Mouse (Mus musculus) right cerebral cortex, adult 2 months (tissue): Measurements from ENCODE around the gene Cyp4v3.
"Not testable (repeated sequence)": the region's sequence is repeated elsewhere in the genome, so short reads cannot be mapped to it uniquely, and the experiment has no call there.

Experiments
- DNase-seq, 2 experiments: peaks; one replicate each; pipeline ENCODE4 v3.0.0; 2021 to 2022; ENCODE audit warnings: low spot score in 2 of 2

Cyp4v3 gene

GRCm38 (mm10) chr8:45332685-45333409, at the start of gene Cyp4v3:
Gene Cyp4v3, minus strand, starts transcription at chr8:45333216.
- DNase-seq: peak; percentile 42 to 64

DNA sequence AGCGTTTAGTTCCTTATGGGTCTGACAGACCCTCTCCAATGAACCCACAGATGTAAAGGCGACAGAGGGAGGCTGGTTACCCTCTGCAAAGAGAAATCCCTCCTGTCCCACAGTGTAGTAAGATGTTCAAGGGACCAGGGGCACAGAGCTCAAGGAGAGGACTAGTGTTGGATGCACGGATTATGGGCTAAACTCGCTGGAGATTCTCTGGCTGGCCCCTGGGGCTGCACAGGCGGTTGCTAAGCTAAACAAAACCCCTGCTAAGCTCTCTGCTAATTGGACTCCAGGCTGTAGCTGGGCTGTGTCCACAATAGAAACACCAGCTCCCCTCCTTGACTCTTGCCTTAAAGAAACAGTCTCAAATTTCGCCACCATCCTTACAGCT, 48.9 kb upstream of the Cyp4v3 start, which contains the start of gene Fam149a:
Gene Fam149a (minus strand): TSS at position 329 of the 385 bp plus-strand sequence.
- peak in 1 of 2 experiments; percentile 16 for DNase-seq

GRCm38 (mm10) chr8:45381075-45381962, 48.3 kb upstream of the Cyp4v3 start:
- no peak for DNase-seq

- DNase-seq: no peak
These were observed 47.6 kb upstream of the Cyp4v3 start for GRCm38 (mm10) chr8:45380598-45380997.

DNA sequence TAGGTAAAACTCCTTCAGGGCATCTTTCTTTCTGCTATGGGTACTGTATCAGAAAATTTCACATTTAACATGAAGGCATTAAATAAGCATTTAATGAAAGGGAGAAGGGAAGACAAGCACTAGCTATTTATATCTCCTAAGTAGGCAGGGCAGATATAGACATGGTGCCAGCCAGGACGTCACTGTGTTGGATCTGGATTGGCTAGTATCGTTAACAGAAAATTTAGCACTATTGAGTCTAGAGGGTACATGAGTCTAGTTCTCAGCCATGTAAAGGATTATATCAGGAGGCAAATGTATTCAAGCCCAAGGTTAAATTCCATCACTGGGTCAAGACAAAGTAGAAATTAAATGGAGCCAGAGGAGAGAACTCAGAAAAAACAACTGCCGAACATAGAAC, 41.1 kb upstream of the Cyp4v3 start:
- DNase-seq: no peak

DNA sequence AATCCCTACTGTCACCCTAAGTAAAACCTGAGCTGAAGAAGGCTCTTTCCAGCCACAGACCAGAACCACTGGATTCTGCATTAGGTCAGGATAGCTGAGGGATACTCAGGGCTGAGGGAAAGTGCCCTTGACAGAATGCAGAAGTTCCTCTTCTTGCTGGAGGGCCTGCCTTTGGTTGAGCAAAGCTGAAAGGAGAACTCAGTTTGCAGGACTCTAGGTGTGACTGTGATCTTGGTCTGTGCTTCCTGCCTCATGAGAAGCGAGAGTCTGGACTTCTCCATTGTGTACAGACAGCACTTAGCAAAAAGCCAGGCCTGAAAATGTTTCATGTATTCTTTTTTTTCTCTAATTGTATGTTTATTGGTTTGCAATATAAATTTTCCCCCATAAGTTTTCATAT, 34.1 kb upstream of the Cyp4v3 start:
- DNase-seq: no peak

GRCm38 (mm10) chr8:45363220-45363619, 30.2 kb upstream of the Cyp4v3 start:
- no peak for DNase-seq

GRCm38 (mm10) chr8:45362323-45362722, 29.3 kb upstream of the Cyp4v3 start:
- peak; percentile 31 to 58 for DNase-seq

GRCm38 (mm10) chr8:45359091-45359605, 26.1 kb upstream of the Cyp4v3 start:
- DNase-seq: peak in 1 of 2 experiments; percentile 18

DNA sequence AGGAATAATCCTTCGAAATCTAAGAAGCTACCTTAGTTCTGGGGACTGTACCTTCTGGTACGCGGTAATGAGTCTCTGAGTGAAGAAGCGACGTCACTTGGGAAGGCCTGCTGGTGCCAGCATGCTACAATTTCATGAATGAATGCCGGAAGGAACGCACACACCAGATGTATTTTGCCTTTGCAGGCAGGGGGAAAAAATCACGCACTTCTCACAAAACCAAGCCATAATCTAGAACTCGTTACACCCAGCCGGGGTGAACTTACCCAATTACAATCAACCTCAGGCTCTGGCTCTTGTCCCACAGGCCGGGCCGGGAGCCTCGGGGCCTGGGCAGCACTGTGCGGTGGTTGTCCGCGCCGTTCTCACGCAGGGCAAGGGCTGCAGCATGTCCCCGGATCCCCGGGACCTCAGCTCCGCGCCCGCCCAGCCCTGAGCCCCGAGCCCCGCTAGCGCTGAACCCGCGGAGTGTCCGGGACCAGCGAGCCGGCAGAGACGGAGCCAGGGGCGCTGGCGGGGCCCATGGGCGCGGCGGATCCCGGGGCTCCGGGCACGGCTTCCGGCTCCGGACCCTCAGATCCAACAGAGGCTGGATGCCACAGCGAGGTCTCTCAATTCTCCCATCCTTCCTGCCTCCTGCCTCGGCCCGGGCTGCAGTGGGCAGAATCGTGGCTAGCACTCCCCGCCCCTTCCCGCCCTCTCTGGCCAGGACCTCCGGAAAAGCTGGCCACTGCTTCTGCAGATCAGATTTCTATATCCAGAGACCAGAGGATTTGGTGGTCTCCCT, 25.3 kb upstream of the Cyp4v3 start:
- DNase-seq: peak; percentile 48 to 60

- no peak for DNase-seq
These were observed 22.8 kb upstream of the Cyp4v3 start for GRCm38 (mm10) chr8:45355809-45356208.

DNA sequence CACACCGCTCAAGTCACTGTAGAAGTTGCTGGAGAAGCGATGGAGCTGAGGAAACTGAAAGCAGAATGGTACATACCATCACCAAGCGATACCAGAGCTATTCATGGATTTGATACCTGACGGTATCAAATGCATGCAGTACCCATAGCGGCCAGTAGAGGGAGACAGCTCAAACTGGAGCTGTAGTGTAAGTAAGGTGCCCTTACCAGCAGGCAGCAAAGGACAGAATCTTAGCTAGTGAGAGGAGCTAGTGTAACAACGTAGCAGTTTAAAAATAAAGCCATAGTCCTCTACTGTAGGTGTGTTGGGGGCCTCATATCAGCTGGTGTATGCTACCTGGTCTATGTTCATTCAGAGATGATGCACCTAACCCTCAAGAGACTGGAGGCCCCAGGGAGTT, 12.0 kb upstream of the Cyp4v3 start:
- DNase-seq: peak; percentile 72 to 80

DNA sequence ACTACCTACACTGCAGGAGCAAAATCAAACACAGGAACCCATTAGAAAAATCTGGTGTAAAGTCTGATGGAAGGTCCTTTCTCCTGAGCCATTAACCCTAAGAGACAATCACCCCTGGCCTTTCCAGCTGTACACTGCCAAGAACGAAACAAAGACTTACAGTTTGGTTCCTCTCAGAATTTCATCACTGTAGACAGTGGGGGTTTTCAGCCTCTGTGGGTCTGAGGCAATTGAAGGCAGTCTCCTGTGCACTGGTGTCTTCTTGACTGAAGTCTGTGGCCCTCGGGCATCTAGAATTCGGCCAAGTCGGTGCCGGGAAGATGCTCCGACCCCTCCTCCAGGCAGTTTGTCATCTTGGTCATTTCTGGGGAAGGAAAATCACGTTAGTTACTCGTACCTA, 11.3 kb upstream of the Cyp4v3 start:
- DNase-seq: no peak

DNA sequence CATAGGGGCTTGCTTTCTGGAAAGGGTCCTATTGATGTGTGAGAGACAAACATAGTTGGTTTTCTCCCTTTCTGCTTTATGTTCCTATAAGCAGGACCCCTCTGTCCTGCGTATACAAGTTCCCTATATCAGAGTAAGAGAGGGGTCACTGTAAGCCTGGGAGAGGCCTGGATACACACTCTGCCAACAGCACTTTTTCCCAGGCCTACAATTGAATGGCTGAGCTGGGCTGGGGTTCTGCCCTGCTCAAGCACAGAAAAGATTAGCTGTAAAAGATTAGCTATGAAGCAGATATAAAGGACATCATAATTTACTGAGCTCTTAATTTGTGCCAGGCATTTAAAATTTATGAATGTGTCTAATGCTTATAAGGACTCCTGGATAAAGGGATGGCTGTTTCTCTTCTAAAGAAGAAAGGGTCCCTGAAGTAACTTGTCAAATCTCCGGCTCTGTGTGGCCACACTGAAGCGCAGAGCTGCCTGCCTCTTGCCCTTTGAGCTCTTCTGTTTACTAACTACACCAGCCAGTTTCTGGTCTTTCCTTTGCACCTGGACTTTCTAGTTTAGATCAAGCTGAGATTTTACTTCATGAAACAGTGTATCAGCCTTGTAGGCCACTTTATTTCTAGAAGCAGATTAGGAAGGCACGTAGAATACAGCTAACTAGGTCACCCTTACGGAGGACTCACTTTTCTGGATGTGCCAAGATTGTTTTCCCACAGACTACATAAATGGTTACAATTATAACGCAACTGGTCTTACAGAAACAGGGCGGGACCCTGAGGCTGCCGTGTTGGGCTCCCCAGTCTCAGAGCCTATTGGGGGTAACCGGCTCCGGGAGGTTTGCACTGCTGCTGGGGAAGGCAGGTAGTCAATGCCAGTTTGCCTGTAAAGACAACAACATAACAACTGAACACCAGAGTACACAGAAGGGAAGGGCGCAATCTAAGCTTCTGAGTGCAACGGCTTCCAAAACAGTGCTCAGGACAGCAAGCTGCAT, 8.9 kb upstream of the Cyp4v3 start:
- DNase-seq: no peak

GRCm38 (mm10) chr8:45333493-45333892, 477 bp upstream of the Cyp4v3 start:
- no peak for DNase-seq

- DNase-seq: no peak
These were observed 2.2 kb downstream of the Cyp4v3 start for GRCm38 (mm10) chr8:45330856-45331255.

- DNase-seq: no peak
These were observed 3.6 kb downstream of the Cyp4v3 start for GRCm38 (mm10) chr8:45329206-45329980.

DNA sequence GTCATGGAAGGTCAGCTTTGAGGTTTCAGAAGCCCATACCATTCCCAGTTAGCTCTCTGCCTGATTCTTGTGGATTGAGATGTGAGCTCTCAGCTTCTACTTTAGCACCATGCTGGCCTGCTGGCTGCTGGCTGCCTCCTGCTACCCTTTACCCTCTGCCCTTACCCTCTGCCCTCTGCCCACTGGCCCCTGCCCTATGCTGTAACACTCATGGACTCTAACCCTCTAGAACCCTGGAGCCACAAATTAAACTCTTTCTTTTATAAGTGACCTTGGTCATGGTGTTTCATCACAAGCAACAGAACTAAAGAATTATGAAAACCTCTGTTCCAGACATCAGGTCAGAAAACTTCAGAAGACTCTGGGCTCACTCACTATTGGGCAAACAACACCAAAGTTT, 5.9 kb downstream of the Cyp4v3 start:
- not testable (repeated sequence) for DNase-seq

GRCm38 (mm10) chr8:45324151-45324550, 8.9 kb downstream of the Cyp4v3 start:
- no peak for DNase-seq

- DNase-seq: no peak
These were observed 11.7 kb downstream of the Cyp4v3 start for GRCm38 (mm10) chr8:45321365-45321764.
